Mouse (Mus musculus): ENCODE results near the gene S1pr4. TPM values are rescaled to one million over a fixed set of nuclear protein-coding genes. Genes with fewer than 3 reads are reported as not detected.

The S1pr4 gene
- total and polyA plus RNA-seq, 3 experiments, result 0.81 to 3.1 (median 1.1) TPM

DNA sequence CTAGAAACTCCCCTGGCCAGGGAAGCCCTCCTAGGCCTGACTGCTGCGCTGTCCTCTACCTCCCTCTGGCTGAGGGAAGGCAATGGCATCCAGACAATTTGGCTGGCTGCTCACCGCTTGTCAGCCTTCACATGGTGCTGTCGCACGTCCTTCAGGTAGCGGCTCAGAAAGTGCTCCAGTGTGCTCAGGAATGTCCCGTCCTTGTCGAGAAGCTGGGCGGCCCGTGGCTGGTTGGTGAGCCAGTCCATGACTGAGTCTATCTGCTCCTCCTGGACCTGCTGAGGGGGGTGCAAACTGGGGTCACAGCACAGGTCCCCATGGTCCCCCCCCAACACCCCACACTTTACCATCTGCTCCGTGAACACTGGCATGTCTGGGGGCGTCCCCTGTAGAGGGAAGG is 11.9 kb downstream of the S1pr4 start:
- H3K36me3 ChIP-seq (ENCODE audit: control insufficient read depth, insufficient read depth, low read length), result no peaks in the 10 kb centered on the region
- no peak for TF ChIP-seq POLR2A (IDR thresholded peaks at IDR 0.05; ENCODE audit: insufficient read depth, low read depth, low read length)
- no peak for TF ChIP-seq EP300 (IDR thresholded peaks at IDR 0.05; ENCODE audit: insufficient read depth, low read depth, low read length)
- TF ChIP-seq CTCF (IDR thresholded peaks at IDR 0.05), result peak; percentile 27
- no peaks in the 10 kb centered on the region for H3K79me2 ChIP-seq (replicated peaks; ENCODE audit: control insufficient read depth, insufficient read depth, low read length)
- H3K9ac ChIP-seq (ENCODE audit: low read depth, low read length), result no peak overlapping the region
- no peaks in the 10 kb centered on the region for H3K27me3 ChIP-seq (ENCODE audit: control insufficient read depth, insufficient read depth, low read length)
- WGBS, result 74% methylated on average over 11 of the region's 11 CpGs
- no peak overlapping the region for H3K4me3 ChIP-seq
- intact Hi-C loops (cut with DNase I), result no loop called here
- peak in 1 of 2 experiments; percentile 23 for DNase-seq
- H3K4me1 ChIP-seq (ENCODE audit: control insufficient read depth, insufficient read depth, low read length), result no peaks in the 10 kb centered on the region; the same call in 1 of the 2 replicates
- no peak overlapping the region for H3K27ac ChIP-seq

DNA sequence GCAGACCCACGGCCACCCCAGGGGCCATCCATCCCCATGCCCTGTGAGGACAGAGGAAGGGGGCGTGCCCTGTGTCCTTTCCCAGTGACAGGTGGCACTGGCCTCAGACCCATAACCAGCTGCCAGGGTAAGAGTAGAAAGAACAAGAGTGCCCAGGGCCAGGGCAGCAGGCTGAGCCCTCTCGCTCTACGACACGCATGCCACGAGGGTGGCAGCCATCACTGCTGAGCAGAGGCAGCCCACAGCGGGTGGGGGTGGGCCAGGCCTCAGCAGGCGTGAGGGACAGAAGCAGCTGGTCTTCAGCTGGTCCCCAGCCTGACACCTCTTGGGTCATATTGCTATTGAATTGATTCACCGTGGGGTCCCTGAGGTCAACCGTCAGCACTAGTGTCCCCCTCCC is 13.4 kb downstream of the S1pr4 start:
- 92% methylated on average over 10 of the region's 10 CpGs for WGBS
- no peak for TF ChIP-seq POLR2A (IDR thresholded peaks at IDR 0.05; ENCODE audit: insufficient read depth, low read depth, low read length)
- no peak for TF ChIP-seq EP300 (IDR thresholded peaks at IDR 0.05; ENCODE audit: insufficient read depth, low read depth, low read length)
- TF ChIP-seq CTCF (IDR thresholded peaks at IDR 0.05), result no peak
- no peak overlapping the region for H3K4me3 ChIP-seq
- H3K4me1 ChIP-seq (ENCODE audit: control insufficient read depth, insufficient read depth, low read length), result peaks cover 3% of the 10 kb centered on the region; the same call in 1 of the 2 replicates
- intact Hi-C loops (cut with DNase I), result no loop called here
- H3K9ac ChIP-seq (ENCODE audit: low read depth, low read length), result no peak overlapping the region
- no peaks in the 10 kb centered on the region for H3K36me3 ChIP-seq (ENCODE audit: control insufficient read depth, insufficient read depth, low read length)
- H3K79me2 ChIP-seq (replicated peaks; ENCODE audit: control insufficient read depth, insufficient read depth, low read length), result no peaks in the 10 kb centered on the region
- H3K27ac ChIP-seq, result no peak overlapping the region
- H3K27me3 ChIP-seq (ENCODE audit: control insufficient read depth, insufficient read depth, low read length), result no peaks in the 10 kb centered on the region
- DNase-seq, result no peak

DNA sequence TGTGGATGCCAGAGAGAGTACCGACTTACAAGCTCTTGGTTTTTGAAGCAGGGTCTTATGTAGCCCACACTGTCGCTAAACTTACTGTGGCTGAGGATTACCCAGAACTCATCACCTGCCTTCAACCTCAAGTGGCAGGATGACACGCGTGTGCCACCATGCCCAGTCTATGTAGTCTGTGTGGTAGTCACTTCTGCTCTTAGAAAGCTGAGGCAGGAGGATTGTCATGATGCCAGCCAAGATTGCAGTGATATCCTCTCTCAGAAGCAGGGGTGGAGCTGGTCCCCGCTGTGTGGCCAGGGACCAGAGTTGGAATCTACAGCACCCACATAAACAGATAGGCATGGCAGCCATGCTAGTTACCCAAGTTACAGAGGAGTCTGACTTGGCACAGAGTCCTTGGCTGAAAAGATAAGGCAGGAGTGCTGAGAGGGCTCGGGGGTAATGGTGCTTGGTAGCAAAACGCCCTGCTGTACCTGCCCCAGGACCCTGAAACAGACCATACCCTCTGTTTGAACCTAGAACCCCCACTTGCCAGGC is 14.4 kb downstream of the S1pr4 start:
- H3K36me3 ChIP-seq (ENCODE audit: control insufficient read depth, insufficient read depth, low read length), result no peaks in the 10 kb centered on the region
- H3K27ac ChIP-seq, result no peak overlapping the region
- no peaks in the 10 kb centered on the region for H3K79me2 ChIP-seq (replicated peaks; ENCODE audit: control insufficient read depth, insufficient read depth, low read length)
- intact Hi-C loops (cut with DNase I), result no loop called here
- no peak for TF ChIP-seq EP300 (IDR thresholded peaks at IDR 0.05; ENCODE audit: insufficient read depth, low read depth, low read length)
- TF ChIP-seq POLR2A (IDR thresholded peaks at IDR 0.05; ENCODE audit: insufficient read depth, low read depth, low read length), result no peak
- no peak for TF ChIP-seq CTCF (IDR thresholded peaks at IDR 0.05)
- 55% methylated on average over 7 of the region's 7 CpGs for WGBS
- no peak overlapping the region for H3K9ac ChIP-seq (ENCODE audit: low read depth, low read length)
- no peaks in the 10 kb centered on the region for H3K27me3 ChIP-seq (ENCODE audit: control insufficient read depth, insufficient read depth, low read length)
- H3K4me1 ChIP-seq (ENCODE audit: control insufficient read depth, insufficient read depth, low read length), result peaks cover 3% of the 10 kb centered on the region; the same call in 1 of the 2 replicates
- no peak for DNase-seq
- no peak overlapping the region for H3K4me3 ChIP-seq

DNA sequence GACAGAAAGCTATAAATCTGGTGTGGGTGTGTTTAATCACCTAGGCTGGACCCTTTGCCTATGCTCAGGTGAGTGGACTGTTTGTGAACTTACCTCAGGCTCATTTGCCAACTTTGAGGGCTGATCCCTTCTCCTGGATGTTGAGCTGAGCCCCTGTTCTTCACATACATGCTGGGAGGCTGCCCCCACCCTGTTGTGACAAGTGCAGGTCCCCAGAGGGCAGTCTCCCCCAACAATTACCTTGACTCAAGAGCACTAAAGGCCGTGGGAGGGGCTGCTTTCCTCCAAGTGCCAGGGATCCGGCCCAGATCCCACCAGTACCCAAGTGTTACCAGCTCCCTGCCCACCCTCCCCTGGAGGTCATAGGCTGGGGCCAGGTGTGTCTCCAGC is 14.9 kb downstream of the S1pr4 start:
- no peak for DNase-seq
- Histone ChIP-seq H3K4me1 (ENCODE audit: control insufficient read depth, insufficient read depth, low read length) (peaks cover 3% of the 10 kb centered on the region; the same call in 1 of the 2 replicates), H3K36me3 (ENCODE audit: control insufficient read depth, insufficient read depth, low read length) (no peaks in the 10 kb centered on the region), H3K4me3 (no peak overlapping the region), H3K27ac (no peak overlapping the region), H3K9ac (ENCODE audit: low read depth, low read length) (no peak overlapping the region), H3K27me3 (ENCODE audit: control insufficient read depth, insufficient read depth, low read length) (no peaks in the 10 kb centered on the region), H3K79me2 (replicated peaks; ENCODE audit: control insufficient read depth, insufficient read depth, low read length) (no peaks in the 10 kb centered on the region)
- intact Hi-C loops (cut with DNase I), result no loop called here
- TF ChIP-seq POLR2A (IDR thresholded peaks at IDR 0.05; ENCODE audit: insufficient read depth, low read depth, low read length) (no peak), CTCF (IDR thresholded peaks at IDR 0.05) (peak; percentile 19; the same call in 1 of the 2 replicates)
- 8% methylated on average over 2 of the region's 2 CpGs for WGBS

DNA sequence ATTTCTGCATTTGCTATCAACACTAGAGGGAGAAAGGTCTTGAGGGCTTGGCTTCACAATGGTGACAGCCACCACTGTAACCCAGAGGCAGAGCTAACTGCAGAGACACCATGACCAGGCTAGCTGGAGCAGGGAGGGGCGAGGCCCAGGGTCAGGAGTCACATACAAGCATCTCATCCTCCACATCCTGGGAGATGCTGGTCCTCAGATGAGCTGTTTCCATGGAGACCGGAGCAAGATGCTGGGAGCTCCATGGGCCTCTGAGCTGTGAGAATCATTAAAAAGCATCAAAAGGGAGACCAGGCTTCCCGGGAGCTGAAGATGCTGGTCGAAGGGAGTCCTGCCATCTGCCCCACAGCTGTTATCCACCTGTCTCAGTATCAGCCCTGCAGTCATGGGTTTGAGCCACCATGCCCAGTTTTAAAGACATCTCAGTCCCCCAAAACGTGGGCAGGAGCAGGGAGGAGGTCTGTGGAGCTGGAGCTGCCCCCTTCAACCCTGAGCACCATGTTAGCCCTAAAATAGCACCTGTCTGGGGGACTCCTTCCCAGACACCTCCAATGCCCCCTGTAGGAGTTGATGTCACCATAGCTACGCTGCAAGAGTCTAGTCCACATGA is 15.4 kb downstream of the S1pr4 start:
- Histone ChIP-seq H3K9ac (ENCODE audit: low read depth, low read length) (no peak overlapping the region), H3K4me1 (ENCODE audit: control insufficient read depth, insufficient read depth, low read length) (peaks cover 3% of the 10 kb centered on the region; the same call in 1 of the 2 replicates), H3K4me3 (no peak overlapping the region), H3K27ac (no peak overlapping the region), H3K79me2 (replicated peaks; ENCODE audit: control insufficient read depth, insufficient read depth, low read length) (no peaks in the 10 kb centered on the region), H3K36me3 (ENCODE audit: control insufficient read depth, insufficient read depth, low read length) (no peaks in the 10 kb centered on the region), H3K27me3 (ENCODE audit: control insufficient read depth, insufficient read depth, low read length) (no peaks in the 10 kb centered on the region)
- 67% methylated on average over 6 of the region's 6 CpGs for WGBS
- peak in 1 of 2 experiments; percentile 18 for DNase-seq
- no peak for TF ChIP-seq CTCF (IDR thresholded peaks at IDR 0.05)
- TF ChIP-seq POLR2A (IDR thresholded peaks at IDR 0.05; ENCODE audit: insufficient read depth, low read depth, low read length), result no peak
- intact Hi-C loops (cut with DNase I), result no loop called here

DNA sequence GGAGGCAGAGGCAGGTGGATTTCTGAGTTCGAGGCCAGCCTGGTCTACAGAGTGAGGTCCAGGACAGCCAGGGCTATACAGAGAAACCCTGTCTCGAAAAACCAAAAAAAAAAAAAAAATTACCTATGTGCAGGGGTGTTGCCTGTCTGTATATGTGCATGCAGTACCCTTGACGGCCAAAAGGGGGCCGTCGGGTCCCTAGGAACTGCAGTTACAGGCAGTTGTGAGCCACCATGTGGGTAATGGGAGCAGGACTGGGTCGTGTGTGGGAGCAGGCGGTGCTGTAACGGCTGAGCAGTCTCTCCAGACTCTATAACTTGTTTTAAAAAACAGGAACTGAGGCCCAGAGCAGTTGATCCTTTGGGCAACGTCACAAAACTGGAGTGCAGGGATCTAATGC is 15.9 kb downstream of the S1pr4 start:
- Histone ChIP-seq H3K36me3 (ENCODE audit: control insufficient read depth, insufficient read depth, low read length) (no peaks in the 10 kb centered on the region), H3K9ac (ENCODE audit: low read depth, low read length) (no peak overlapping the region), H3K4me3 (no peak overlapping the region), H3K79me2 (replicated peaks; ENCODE audit: control insufficient read depth, insufficient read depth, low read length) (no peaks in the 10 kb centered on the region), H3K4me1 (ENCODE audit: control insufficient read depth, insufficient read depth, low read length) (peaks cover 3% of the 10 kb centered on the region; the same call in 1 of the 2 replicates), H3K27me3 (ENCODE audit: control insufficient read depth, insufficient read depth, low read length) (no peaks in the 10 kb centered on the region), H3K27ac (no peak overlapping the region)
- DNase-seq, result no peak
- 18% methylated on average over 9 of the region's 9 CpGs for WGBS
- intact Hi-C loops (cut with DNase I), result no loop called here
- TF ChIP-seq POLR2A (IDR thresholded peaks at IDR 0.05; ENCODE audit: insufficient read depth, low read depth, low read length) (no peak), EP300 (IDR thresholded peaks at IDR 0.05; ENCODE audit: insufficient read depth, low read depth, low read length) (no peak), CTCF (IDR thresholded peaks at IDR 0.05) (peak; percentile 59)
